Mouse (Mus musculus): ENCODE data around the gene Rpl14.

DNA sequence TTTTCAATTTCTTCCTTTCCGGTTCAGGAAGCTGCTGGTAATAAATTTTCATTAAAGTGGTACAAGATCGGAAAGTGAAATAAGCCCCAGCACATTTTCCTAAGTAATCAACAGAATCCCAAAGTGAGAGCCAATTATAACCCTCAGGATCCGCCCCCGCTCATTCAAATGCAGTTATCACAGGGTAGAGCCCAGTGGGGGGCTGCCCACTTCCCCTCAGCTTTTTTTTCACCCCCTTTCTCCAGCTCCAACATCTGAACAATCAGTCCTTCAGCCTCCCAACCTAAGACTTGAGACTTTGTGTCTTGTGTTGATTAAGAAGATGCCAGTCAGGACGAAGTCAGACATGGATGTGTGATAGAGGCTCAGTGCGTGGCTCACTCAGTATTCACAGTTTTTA, 23.6 kb downstream of the Rpl14 start:
- TF ChIP-seq CTCF (conservative IDR thresholded peaks at IDR 0.05; ENCODE audit: insufficient read depth, insufficient read length, low read depth, low read length) (no peak), POLR2A (IDR thresholded peaks at IDR 0.05; ENCODE audit: low read depth, low read length) (no peak)
